Mouse (Mus musculus) midbrain, embryonic 15.5 days (tissue): Measurements from ENCODE around the gene Pi16. TPM values are rescaled to one million over a fixed set of nuclear protein-coding genes. Genes with fewer than 3 reads are reported as not detected.

Source experiments
- ATAC-seq: fragments of 200-750 bp; cut with Nextera tagmentation; replicated peaks from 2 replicates; pipeline ENCODE4 v1.8.0; 2017; ENCODE audit warnings: moderate TSS enrichment
- H3K27ac ChIP-seq: fragments of 300-500 bp; sonication (generic); 2 replicates; pipeline ENCODE4 v1.5.1; 2015; ENCODE audit warnings: mild to moderate bottlenecking, inconsistent platforms
- H3K27me3 ChIP-seq: fragments of 300-500 bp; sonication (generic); replicated peaks from 2 replicates; pipeline ENCODE4 v1.6.1; 2015; ENCODE audit warnings: inconsistent platforms
- H3K36me3 ChIP-seq: fragments of 300-500 bp; sonication (generic); replicated peaks from 2 replicates; pipeline ENCODE4 v1.6.1; 2015; ENCODE audit warnings: inconsistent platforms
- H3K4me1 ChIP-seq: fragments of 300-500 bp; sonication (generic); 2 replicates; pipeline ENCODE4 v1.6.1; 2015; ENCODE audit warnings: inconsistent platforms
- H3K4me2 ChIP-seq: fragments of 300-500 bp; sonication (generic); 2 replicates; pipeline ENCODE4 v1.6.1; 2015; ENCODE audit warnings: inconsistent platforms, mild to moderate bottlenecking, moderate library complexity
- H3K4me3 ChIP-seq: fragments of 300-500 bp; sonication (generic); 2 replicates; pipeline ENCODE4 v1.5.1; 2015; ENCODE audit warnings: mild to moderate bottlenecking, inconsistent platforms
- H3K9ac ChIP-seq: fragments of 300-500 bp; sonication (generic); 2 replicates; pipeline ENCODE4 v1.6.1; 2015; ENCODE audit warnings: mild to moderate bottlenecking, inconsistent platforms
- H3K9me3 ChIP-seq: fragments of 300-500 bp; sonication (generic); 2 replicates; pipeline ENCODE4 v1.6.1; 2016; ENCODE audit warnings: inconsistent platforms
- WGBS: fragments of 180-500 bp; shearing (Covaris S2); methylation state at CpG from one replicate; pipeline ENCODE4 v1.1.7; 2015; ENCODE audit warnings: mixed read lengths; 5-methylcytosine and 5-hydroxymethylcytosine counted together
- polyA plus RNA-seq: library from polyadenylated mRNA; unstranded; fragments of >200 nt; fragmentation: Nextera tagmentation; extraction: Ambion mirVana; gene quantifications from 2 replicates; pipeline ENCODE4 v1.2.1, GENCODE M21; 2015

Gene Pi16
- polyA plus RNA-seq, 1 experiment from 2014 or later: 3.6 TPM

- H3K27ac ChIP-seq: no peak overlapping the region
- peaks cover 21% of the 10 kb centered on the region for H3K27me3 ChIP-seq
- ATAC-seq: no peak
- WGBS: 27% methylated on average over 18 of the region's 18 CpGs
- H3K4me2 ChIP-seq: no peak overlapping the region
- H3K9ac ChIP-seq: no peak overlapping the region
- no peak overlapping the region for H3K4me3 ChIP-seq
- H3K4me1 ChIP-seq: peaks cover 27% of the 10 kb centered on the region
- no peaks in the 10 kb centered on the region for H3K9me3 ChIP-seq
- no peaks in the 10 kb centered on the region for H3K36me3 ChIP-seq
Measured at GRCm38 (mm10) chr17:29322603-29322962, 5.1 kb downstream of the Pi16 start.

GRCm38 (mm10) chr17:29323625-29324024 is 6.1 kb downstream of the Pi16 start:
- Histone ChIP-seq H3K9me3 (no peaks in the 10 kb centered on the region), H3K36me3 (no peaks in the 10 kb centered on the region), H3K27me3 (peaks cover 21% of the 10 kb centered on the region), H3K4me1 (peaks cover 34% of the 10 kb centered on the region), H3K4me3 (no peak overlapping the region), H3K4me2 (no peak overlapping the region), H3K9ac (no peak overlapping the region), H3K27ac (no peak overlapping the region)
- no peak for ATAC-seq
- WGBS: 93% methylated on average over 3 of the region's 3 CpGs

GRCm38 (mm10) chr17:29325831-29326230 is 8.4 kb downstream of the Pi16 start:
- H3K4me3 ChIP-seq: no peak overlapping the region
- H3K27me3 ChIP-seq: peaks cover 16% of the 10 kb centered on the region; the same call in 1 of the 2 replicates
- no peak overlapping the region for H3K9ac ChIP-seq
- H3K9me3 ChIP-seq: no peaks in the 10 kb centered on the region
- ATAC-seq: no peak
- H3K4me1 ChIP-seq: peaks cover 34% of the 10 kb centered on the region
- no peaks in the 10 kb centered on the region for H3K36me3 ChIP-seq
- peak overlapping the region; percentile 75 for H3K27ac ChIP-seq
- 42% methylated on average over 13 of the region's 13 CpGs for WGBS
- H3K4me2 ChIP-seq: peak overlapping the region; percentile 51

- no peaks in the 10 kb centered on the region for H3K9me3 ChIP-seq
- H3K27ac ChIP-seq: peak overlapping the region; percentile 75
- H3K36me3 ChIP-seq: peaks cover 5% of the 10 kb centered on the region; the same call in 1 of the 2 replicates
- peak overlapping the region; percentile 1; the same call in 1 of the 2 replicates for H3K9ac ChIP-seq
- peak overlapping the region; percentile 51 for H3K4me2 ChIP-seq
- H3K27me3 ChIP-seq: peaks cover 9% of the 10 kb centered on the region; the same call in 1 of the 2 replicates
- 6% methylated on average over 52 of the region's 52 CpGs for WGBS
- peak overlapping the region; percentile 28 for H3K4me3 ChIP-seq
- H3K4me1 ChIP-seq: peaks cover 41% of the 10 kb centered on the region
- peak; percentile 62 for ATAC-seq
Measured at GRCm38 (mm10) chr17:29326531-29327529, 9.3 kb downstream of the Pi16 start.

GRCm38 (mm10) chr17:29327691-29328090 is 10.2 kb downstream of the Pi16 start:
- H3K4me3 ChIP-seq: no peak overlapping the region
- ATAC-seq: no peak
- H3K27me3 ChIP-seq: 0 out of 2 replicates have a peak, but pooled peaks cover under 1% of the 10 kb centered on the region
- 83% methylated on average over 9 of the region's 9 CpGs for WGBS
- H3K4me1 ChIP-seq: peaks cover 37% of the 10 kb centered on the region
- no peaks in the 10 kb centered on the region for H3K9me3 ChIP-seq
- no peak overlapping the region; the same call in 1 of the 2 replicates for H3K4me2 ChIP-seq
- H3K9ac ChIP-seq: 0 out of 2 replicates have a peak overlapping the region, but pooled peaks have one; percentile 1
- peak overlapping the region; percentile 75 for H3K27ac ChIP-seq
- peaks cover 13% of the 10 kb centered on the region for H3K36me3 ChIP-seq

- Histone ChIP-seq H3K9ac (no peak overlapping the region), H3K27ac (peak overlapping the region; percentile 58)
Measured at GRCm38 (mm10) chr17:29330221-29330620, 12.7 kb downstream of the Pi16 start.

GRCm38 (mm10) chr17:29330671-29331410 is 13.4 kb downstream of the Pi16 start:
- ATAC-seq: no peak
- Histone ChIP-seq H3K4me1 (peaks cover 32% of the 10 kb centered on the region), H3K9ac (no peak overlapping the region), H3K9me3 (no peaks in the 10 kb centered on the region), H3K4me2 (no peak overlapping the region), H3K36me3 (peaks cover 31% of the 10 kb centered on the region), H3K27ac (peak overlapping the region; percentile 66), H3K27me3 (no peaks in the 10 kb centered on the region), H3K4me3 (no peak overlapping the region)
- WGBS: 14% methylated on average over 5 of the region's 5 CpGs

More at GRCm38 (mm10) chr17:29330221-29330620, 12.7 kb downstream of the Pi16 start:
- ATAC-seq: no peak
- peaks cover 31% of the 10 kb centered on the region for H3K36me3 ChIP-seq
- H3K4me3 ChIP-seq: no peak overlapping the region
- WGBS: 83% methylated on average over 3 of the region's 3 CpGs
- H3K4me2 ChIP-seq: no peak overlapping the region
- peaks cover 37% of the 10 kb centered on the region for H3K4me1 ChIP-seq
- no peaks in the 10 kb centered on the region for H3K27me3 ChIP-seq
- H3K9me3 ChIP-seq: no peaks in the 10 kb centered on the region

- no peaks in the 10 kb centered on the region for H3K9me3 ChIP-seq
- 0 out of 2 replicates have a peak overlapping the region, but pooled peaks have one; percentile 66 for H3K27ac ChIP-seq
- peaks cover 19% of the 10 kb centered on the region for H3K4me1 ChIP-seq
- WGBS: 89% methylated on average over 4 of the region's 4 CpGs
- H3K4me3 ChIP-seq: no peak overlapping the region
- H3K36me3 ChIP-seq: peaks cover 42% of the 10 kb centered on the region
- no peak overlapping the region for H3K4me2 ChIP-seq
- 0 out of 2 replicates have a peak, but pooled peaks have one; percentile 16 for ATAC-seq
- no peak overlapping the region for H3K9ac ChIP-seq
- H3K27me3 ChIP-seq: no peaks in the 10 kb centered on the region
Measured at GRCm38 (mm10) chr17:29332186-29332685, 14.8 kb downstream of the Pi16 start.

GRCm38 (mm10) chr17:29336266-29336990 is 18.9 kb downstream of the Pi16 start:
- H3K27ac ChIP-seq: no peak overlapping the region
- H3K9me3 ChIP-seq: no peaks in the 10 kb centered on the region
- ATAC-seq: no peak
- no peak overlapping the region for H3K4me3 ChIP-seq
- H3K9ac ChIP-seq: no peak overlapping the region
- peaks cover 24% of the 10 kb centered on the region for H3K4me1 ChIP-seq
- H3K4me2 ChIP-seq: no peak overlapping the region
- peaks cover 57% of the 10 kb centered on the region for H3K36me3 ChIP-seq
- WGBS: 96% methylated on average over 19 of the region's 19 CpGs
- no peaks in the 10 kb centered on the region for H3K27me3 ChIP-seq

GRCm38 (mm10) chr17:29337979-29338823 is 20.7 kb downstream of the Pi16 start:
- peak overlapping the region; percentile 43 for H3K27ac ChIP-seq
- H3K9me3 ChIP-seq: no peaks in the 10 kb centered on the region
- 78% methylated on average over 9 of the region's 9 CpGs for WGBS
- H3K36me3 ChIP-seq: peaks cover 43% of the 10 kb centered on the region
- ATAC-seq: peak; percentile 43
- H3K4me3 ChIP-seq: no peak overlapping the region
- peaks cover 35% of the 10 kb centered on the region for H3K4me1 ChIP-seq
- no peak overlapping the region for H3K4me2 ChIP-seq
- H3K27me3 ChIP-seq: no peaks in the 10 kb centered on the region
- H3K9ac ChIP-seq: no peak overlapping the region
